Mouse (Mus musculus) limb, embryonic 11.5 days (tissue): ENCODE results near the gene Gm21972. TPM values are rescaled to one million over a fixed set of nuclear protein-coding genes. Genes with fewer than 3 reads are reported as not detected.
A peak's percentile ranks its signal among the peaks of the same experiment; 100 is the strongest.

Source experiments
- ATAC-seq: fragments of 200-750 bp; cut with Nextera tagmentation; 2 replicates; pipeline ENCODE4 v1.8.0; 2017; ENCODE audit warnings: low read depth; ENCODE audit not compliant: insufficient number of reproducible peaks, low FRiP score, low TSS enrichment
- DNase-seq: peaks from one replicate; pipeline ENCODE4 v3.0.0-alpha.2; 2015; ENCODE audit warnings: low spot score
- H3K27ac ChIP-seq: fragments of 300-500 bp; sonication (generic); replicated peaks from 2 replicates; pipeline ENCODE4 v1.5.1; 2014; ENCODE audit warnings: low read depth, mild to moderate bottlenecking, low read length
- H3K27me3 ChIP-seq: fragments of 300-500 bp; sonication (generic); 2 replicates; pipeline ENCODE4 v1.6.1; 2014; ENCODE audit warnings: mild to moderate bottlenecking, low read length, mixed read lengths; ENCODE audit not compliant: control insufficient read depth, insufficient read depth
- H3K36me3 ChIP-seq: fragments of 300-500 bp; sonication (generic); 2 replicates; pipeline ENCODE4 v1.6.1; 2014; ENCODE audit warnings: mild to moderate bottlenecking, low read length, moderate library complexity, mixed read lengths; ENCODE audit not compliant: control insufficient read depth, insufficient read depth
- H3K4me1 ChIP-seq: fragments of 300-500 bp; sonication (generic); 2 replicates; pipeline ENCODE4 v1.6.1; 2014; ENCODE audit warnings: low read length, mixed read lengths; ENCODE audit not compliant: control insufficient read depth, insufficient read depth
- H3K4me2 ChIP-seq: fragments of 300-500 bp; sonication (generic); 2 replicates; pipeline ENCODE4 v1.6.1; 2014; ENCODE audit warnings: low read depth, mild to moderate bottlenecking, moderate library complexity; ENCODE audit not compliant: severe bottlenecking
- H3K4me3 ChIP-seq: fragments of 300-500 bp; sonication (generic); 2 replicates; pipeline ENCODE4 v1.5.1; 2014; ENCODE audit warnings: low read depth, low read length
- H3K9ac ChIP-seq: fragments of 300-500 bp; sonication (generic); 2 replicates; pipeline ENCODE4 v1.6.1; 2014; ENCODE audit warnings: mild to moderate bottlenecking, low read length
- H3K9me3 ChIP-seq: fragments of 300-500 bp; sonication (generic); 2 replicates; pipeline ENCODE4 v1.6.1; 2016; ENCODE audit warnings: low read length; ENCODE audit not compliant: control insufficient read depth
- WGBS: fragments of 180-500 bp; shearing (Covaris S2); extraction: QIAGEN DNeasy Blood & Tissue Kit; methylation state at CpG from one replicate; pipeline ENCODE4 v1.1.7; 2014; 5-methylcytosine and 5-hydroxymethylcytosine counted together
- polyA plus RNA-seq: library from polyadenylated mRNA; unstranded; fragments of >200 nt; fragmentation: Nextera tagmentation; extraction: Ambion mirVana; gene quantifications from 2 replicates; pipeline ENCODE4 v1.2.1, GENCODE M21; 2014

Gene Gm21972
- polyA plus RNA-seq, 1 experiment from 2014 or later: not detected

- Histone ChIP-seq H3K36me3 (0 out of 2 replicates have a peak, but pooled peaks cover 2% of the 10 kb centered on the region), H3K9ac (peak within 1 kb of the TSS; percentile 73), H3K9me3 (no peaks in the 10 kb centered on the region), H3K4me1 (peaks cover 6% of the 10 kb centered on the region), H3K27ac (peak within 1 kb of the TSS; percentile 76), H3K4me2 (peak within 1 kb of the TSS; percentile 71), H3K27me3 (no peaks in the 10 kb centered on the region), H3K4me3 (peak within 1 kb of the TSS; percentile 78)
- ATAC-seq (peak; percentile 99), DNase-seq (peak; percentile 96)
- 4% methylated on average over 40 of the region's 40 CpGs for WGBS
These were observed 20.8 kb downstream of the Gm21972 start, which contains the start of gene Armc9 for GRCm38 (mm10) chr1:86154133-86154823. Gene Armc9, plus strand, starts transcription at chr1:86154780.

- Histone ChIP-seq H3K4me2 (peak overlapping the region; percentile 67), H3K4me3 (peak overlapping the region; percentile 78), H3K9ac (peak overlapping the region; percentile 67), H3K27ac (no peak overlapping the region), H3K36me3 (0 out of 2 replicates have a peak, but pooled peaks cover 2% of the 10 kb centered on the region), H3K27me3 (no peaks in the 10 kb centered on the region), H3K4me1 (peaks cover 6% of the 10 kb centered on the region), H3K9me3 (no peaks in the 10 kb centered on the region)
- DNase-seq (no peak), ATAC-seq (peak; percentile 40; the same call in 1 of the 2 replicates)
- under 1% methylated on average over 18 of the region's 18 CpGs for WGBS
These were observed 21.4 kb downstream of the Gm21972 start for GRCm38 (mm10) chr1:86154824-86155164.

- DNase-seq: no peak
- 0 out of 2 replicates have a peak, but pooled peaks cover 3% of the 10 kb centered on the region for H3K36me3 ChIP-seq
- H3K4me3 ChIP-seq: no peak overlapping the region
- no peak overlapping the region for H3K9ac ChIP-seq
- no peaks in the 10 kb centered on the region for H3K27me3 ChIP-seq
- H3K9me3 ChIP-seq: no peaks in the 10 kb centered on the region
- WGBS: 88% methylated on average over 3 of the region's 3 CpGs
- no peak for ATAC-seq
- no peak overlapping the region for H3K4me2 ChIP-seq
- peaks cover 6% of the 10 kb centered on the region for H3K4me1 ChIP-seq
- H3K27ac ChIP-seq: no peak overlapping the region
These were observed 22.6 kb downstream of the Gm21972 start for GRCm38 (mm10) chr1:86156075-86156474.

- no peak overlapping the region for H3K4me2 ChIP-seq
- no peak for ATAC-seq
- H3K27ac ChIP-seq: no peak overlapping the region
- no peak for DNase-seq
- H3K4me1 ChIP-seq: peaks cover 6% of the 10 kb centered on the region
- H3K27me3 ChIP-seq: no peaks in the 10 kb centered on the region
- H3K4me3 ChIP-seq: no peak overlapping the region
- H3K9me3 ChIP-seq: no peaks in the 10 kb centered on the region
- H3K36me3 ChIP-seq: peaks cover 7% of the 10 kb centered on the region; the same call in 1 of the 2 replicates
- no peak overlapping the region for H3K9ac ChIP-seq
- 96% methylated on average over 6 of the region's 6 CpGs for WGBS
These were observed 23.2 kb downstream of the Gm21972 start for GRCm38 (mm10) chr1:86156595-86156994.

GRCm38 (mm10) chr1:86160059-86160458, 26.6 kb downstream of the Gm21972 start:
- DNase-seq (no peak), ATAC-seq (no peak)
- Histone ChIP-seq H3K27ac (no peak overlapping the region), H3K27me3 (no peaks in the 10 kb centered on the region), H3K9ac (no peak overlapping the region), H3K9me3 (no peaks in the 10 kb centered on the region), H3K4me2 (no peak overlapping the region), H3K4me1 (peaks cover 4% of the 10 kb centered on the region), H3K36me3 (peaks cover 7% of the 10 kb centered on the region; the same call in 1 of the 2 replicates), H3K4me3 (no peak overlapping the region)
- 92% methylated on average over 6 of the region's 6 CpGs for WGBS

- 95% methylated on average over 5 of the region's 5 CpGs for WGBS
- Histone ChIP-seq H3K9ac (no peak overlapping the region), H3K4me3 (no peak overlapping the region), H3K36me3 (peaks cover 7% of the 10 kb centered on the region; the same call in 1 of the 2 replicates), H3K9me3 (no peaks in the 10 kb centered on the region), H3K27ac (no peak overlapping the region), H3K4me1 (peaks cover under 1% of the 10 kb centered on the region), H3K27me3 (no peaks in the 10 kb centered on the region), H3K4me2 (no peak overlapping the region)
- DNase-seq (no peak), ATAC-seq (no peak)
These were observed 27.0 kb downstream of the Gm21972 start for GRCm38 (mm10) chr1:86160479-86160878.

- ATAC-seq: no peak
- DNase-seq: no peak
- H3K4me1 ChIP-seq: no peaks in the 10 kb centered on the region
- no peak overlapping the region for H3K4me2 ChIP-seq
- 95% methylated on average over 5 of the region's 5 CpGs for WGBS
- no peaks in the 10 kb centered on the region for H3K27me3 ChIP-seq
- no peaks in the 10 kb centered on the region for H3K9me3 ChIP-seq
- H3K27ac ChIP-seq: no peak overlapping the region
- no peak overlapping the region for H3K9ac ChIP-seq
- H3K36me3 ChIP-seq: peaks cover 7% of the 10 kb centered on the region; the same call in 1 of the 2 replicates
- H3K4me3 ChIP-seq: no peak overlapping the region
These were observed 27.6 kb downstream of the Gm21972 start for GRCm38 (mm10) chr1:86161061-86161460.

GRCm38 (mm10) chr1:86174602-86175001, 41.2 kb downstream of the Gm21972 start:
- whole genome bisulfite sequencing: 89% methylated on average over 5 of the region's 5 CpGs
- peaks cover 5% of the 10 kb centered on the region; the same call in 1 of the 2 replicates for H3K36me3 ChIP-seq
- H3K9ac ChIP-seq: no peak overlapping the region
- ATAC-seq (no peak), DNase-seq (no peak)
- H3K27me3 ChIP-seq: no peaks in the 10 kb centered on the region
- H3K4me1 ChIP-seq: no peaks in the 10 kb centered on the region
- H3K4me3 ChIP-seq: no peak overlapping the region
- H3K4me2 ChIP-seq: no peak overlapping the region
- no peak overlapping the region for H3K27ac ChIP-seq
- H3K9me3 ChIP-seq: no peaks in the 10 kb centered on the region
